Mouse (Mus musculus) cortical plate, adult 2 months (tissue): ENCODE data around the gene 2700049A03Rik. TPM values are rescaled to one million over a fixed set of nuclear protein-coding genes. Genes with fewer than 3 reads are reported as not detected.

Experiments used
- H3K27ac ChIP-seq: fragments of 200-500 bp; 2 replicates; pipeline ENCODE4 v1.5.1; 2012; ENCODE audit warnings: low read length, control low read depth, inconsistent platforms; ENCODE audit not compliant: insufficient read depth
- H3K4me1 ChIP-seq: fragments of 200-500 bp; 2 replicates; pipeline ENCODE4 v1.6.1; 2011; ENCODE audit warnings: low read length; ENCODE audit not compliant: control insufficient read depth, insufficient read depth
- H3K4me3 ChIP-seq: fragments of 200-500 bp; 2 replicates; pipeline ENCODE4 v1.5.1; 2011; ENCODE audit warnings: mild to moderate bottlenecking, low read length, control low read depth; ENCODE audit not compliant: insufficient read depth
- CTCF ChIP-seq: fragments of 200-500 bp; IDR thresholded peaks from 2 replicates; pipeline ENCODE4 v1.5.1; 2011; ENCODE audit warnings: mild to moderate bottlenecking, control low read depth, low read length; ENCODE audit not compliant: insufficient read depth; ENCODE audit errors: extremely low read depth
- POLR2A ChIP-seq: fragments of 200-500 bp; IDR thresholded peaks from 2 replicates; pipeline ENCODE4 v1.6.1; 2011; ENCODE audit warnings: mild to moderate bottlenecking, low read length, control low read depth; ENCODE audit not compliant: insufficient read depth; ENCODE audit errors: extremely low read depth
- polyA plus RNA-seq: library from polyadenylated mRNA; depleted of rRNA; stranded (reverse); fragments of >200 nt; gene quantifications from 2 replicates; pipeline ENCODE4 v1.2.3, GENCODE M21; 2012; rRNA removed

The 2700049A03Rik gene
- polyA plus RNA-seq, 1 experiment: 5.3 TPM

GRCm38 (mm10) chr12:71281201-71281768 lies 144.6 kb downstream of the 2700049A03Rik start:
- TF ChIP-seq POLR2A (no peak), CTCF (no peak)
- H3K27ac ChIP-seq: no peak overlapping the region

DNA sequence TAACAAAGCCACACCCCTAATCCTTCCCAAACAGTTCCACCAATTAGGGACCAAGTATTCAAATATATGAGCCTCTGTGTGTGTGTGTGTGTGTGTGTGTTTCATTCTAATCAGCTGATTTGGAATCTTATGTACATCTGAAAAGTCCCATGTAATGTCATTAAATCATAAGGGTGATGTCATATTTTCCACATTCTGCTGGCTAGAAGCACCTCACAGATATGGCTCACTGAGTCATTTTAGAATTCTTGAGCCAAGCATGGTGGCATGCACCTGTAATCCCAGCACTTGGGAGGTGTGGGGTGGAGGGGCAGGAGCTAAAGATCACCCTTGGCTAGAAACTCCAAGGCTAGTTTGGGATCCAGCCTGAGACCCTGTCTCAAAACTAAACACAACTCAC lies 148.8 kb downstream of the 2700049A03Rik start:
- no peaks in the 10 kb centered on the region for H3K4me1 ChIP-seq
- H3K4me3 ChIP-seq: no peak overlapping the region
- no peak for TF ChIP-seq CTCF
- no peak for TF ChIP-seq POLR2A
- H3K27ac ChIP-seq: no peak overlapping the region

More at GRCm38 (mm10) chr12:71281201-71281768, 144.6 kb downstream of the 2700049A03Rik start:
- Histone ChIP-seq H3K4me3 (no peak overlapping the region), H3K4me1 (peaks cover 2% of the 10 kb centered on the region; the same call in 1 of the 2 replicates)

- TF ChIP-seq CTCF: no peak
- TF ChIP-seq POLR2A: no peak
- Histone ChIP-seq H3K4me3 (no peak overlapping the region), H3K4me1 (no peaks in the 10 kb centered on the region), H3K27ac (no peak overlapping the region)
Measured at GRCm38 (mm10) chr12:71290460-71290859, 153.8 kb downstream of the 2700049A03Rik start.

Other genes starting within 250 kb of the 2700049A03Rik start
- gene Actr10, start 199.0 kb upstream of the 2700049A03Rik start, polyA plus RNA-seq: 82.0 and 82.2 TPM in 2 replicates
- gene Psma3, start 162.2 kb upstream of the 2700049A03Rik start, polyA plus RNA-seq: 175 and 184 TPM in 2 replicates
- 17.8 and 18.4 TPM in 2 replicates for gene Arid4a, start 120.9 kb upstream of the 2700049A03Rik start, polyA plus RNA-seq
- not detected in 2 replicates for gene Tomm20l, start 25.4 kb upstream of the 2700049A03Rik start, polyA plus RNA-seq
- 78.9 and 85.0 TPM in 2 replicates for gene Timm9, start 164 bp upstream of the 2700049A03Rik start, polyA plus RNA-seq
- gene Dact1, start 173.0 kb downstream of the 2700049A03Rik start, polyA plus RNA-seq: 4.5 and 4.9 TPM in 2 replicates